Mouse (Mus musculus) limb, embryonic 13.5 days (tissue): ENCODE data around the gene Prpf8. TPM values are rescaled to one million over a fixed set of nuclear protein-coding genes. Genes with fewer than 3 reads are reported as not detected.

ENCODE experiments used
- ATAC-seq: fragments of 200-750 bp; cut with Nextera tagmentation; 2 replicates; pipeline ENCODE4 v1.8.0; 2017; ENCODE audit warnings: low read depth, moderate number of reproducible peaks, moderate TSS enrichment; ENCODE audit not compliant: low FRiP score
- H3K27ac ChIP-seq: fragments of 300-500 bp; sonication (generic); 2 replicates; pipeline ENCODE4 v1.5.1; 2015; ENCODE audit warnings: inconsistent platforms, mild to moderate bottlenecking, moderate library complexity
- H3K27me3 ChIP-seq: fragments of 300-500 bp; sonication (generic); 2 replicates; pipeline ENCODE4 v1.6.1; 2015; ENCODE audit warnings: mild to moderate bottlenecking, inconsistent platforms
- H3K36me3 ChIP-seq: fragments of 300-500 bp; sonication (generic); 2 replicates; pipeline ENCODE4 v1.6.1; 2015; ENCODE audit warnings: inconsistent platforms, mild to moderate bottlenecking, moderate library complexity
- H3K4me1 ChIP-seq: fragments of 300-500 bp; sonication (generic); 2 replicates; pipeline ENCODE4 v1.6.1; 2015; ENCODE audit warnings: inconsistent platforms
- H3K4me2 ChIP-seq: fragments of 300-500 bp; sonication (generic); replicated peaks from 2 replicates; pipeline ENCODE4 v1.6.1; 2015; ENCODE audit warnings: inconsistent platforms, mild to moderate bottlenecking, moderate library complexity
- H3K4me3 ChIP-seq: fragments of 300-500 bp; sonication (generic); 2 replicates; pipeline ENCODE4 v1.5.1; 2015; ENCODE audit warnings: moderate library complexity, mild to moderate bottlenecking, inconsistent platforms
- H3K9ac ChIP-seq: fragments of 300-500 bp; sonication (generic); 2 replicates; pipeline ENCODE4 v1.6.1; 2015; ENCODE audit warnings: mild to moderate bottlenecking, inconsistent platforms
- H3K9me3 ChIP-seq: fragments of 300-500 bp; sonication (generic); 2 replicates; pipeline ENCODE4 v1.6.1; 2016; ENCODE audit warnings: inconsistent platforms
- WGBS: fragments of 180-500 bp; shearing (Covaris S2); methylation state at CpG from one replicate; pipeline ENCODE4 v1.1.7; 2015; 5-methylcytosine and 5-hydroxymethylcytosine counted together
- polyA plus RNA-seq: library from polyadenylated mRNA; unstranded; fragments of >200 nt; fragmentation: Nextera tagmentation; extraction: Ambion mirVana; gene quantifications from 2 replicates; pipeline ENCODE4 v1.2.1, GENCODE M21; 2015

The Prpf8 gene
- polyA plus RNA-seq, 1 experiment from 2014 or later: 63.0 TPM

- H3K4me2 ChIP-seq: no peak overlapping the region
- H3K4me1 ChIP-seq: peaks cover 8% of the 10 kb centered on the region
- H3K27ac ChIP-seq: no peak overlapping the region
- no peaks in the 10 kb centered on the region for H3K27me3 ChIP-seq
- H3K4me3 ChIP-seq: no peak overlapping the region
- no peak overlapping the region for H3K9ac ChIP-seq
- no peak for ATAC-seq
- H3K36me3 ChIP-seq: no peaks in the 10 kb centered on the region
- 50% methylated on average over 11 of the region's 11 CpGs for WGBS
- no peaks in the 10 kb centered on the region for H3K9me3 ChIP-seq
Observed at GRCm38 (mm10) chr11:75537491-75538183, 51.0 kb downstream of the Prpf8 start.

- H3K27me3 ChIP-seq: no peaks in the 10 kb centered on the region
- H3K9me3 ChIP-seq: no peaks in the 10 kb centered on the region
- no peak overlapping the region for H3K9ac ChIP-seq
- H3K27ac ChIP-seq: no peak overlapping the region
- WGBS: 67% methylated on average over 9 of the region's 9 CpGs
- H3K4me1 ChIP-seq: peaks cover 7% of the 10 kb centered on the region
- H3K36me3 ChIP-seq: no peaks in the 10 kb centered on the region
- H3K4me2 ChIP-seq: no peak overlapping the region
- no peak overlapping the region for H3K4me3 ChIP-seq
- no peak for ATAC-seq
Observed at GRCm38 (mm10) chr11:75538184-75538969, 51.8 kb downstream of the Prpf8 start.

GRCm38 (mm10) chr11:75538970-75539299 is 52.3 kb downstream of the Prpf8 start:
- WGBS: 90% methylated on average over 13 of the region's 13 CpGs
- H3K27ac ChIP-seq: no peak overlapping the region
- no peaks in the 10 kb centered on the region for H3K36me3 ChIP-seq
- peaks cover 7% of the 10 kb centered on the region for H3K4me1 ChIP-seq
- H3K9me3 ChIP-seq: no peaks in the 10 kb centered on the region
- ATAC-seq: no peak
- no peak overlapping the region for H3K9ac ChIP-seq
- no peak overlapping the region for H3K4me3 ChIP-seq
- no peak overlapping the region for H3K4me2 ChIP-seq
- no peaks in the 10 kb centered on the region for H3K27me3 ChIP-seq

GRCm38 (mm10) chr11:75540209-75540608 is 53.6 kb downstream of the Prpf8 start:
- no peak overlapping the region for H3K27ac ChIP-seq
- no peak overlapping the region for H3K4me2 ChIP-seq
- WGBS: 74% methylated on average over 8 of the region's 8 CpGs
- no peaks in the 10 kb centered on the region for H3K27me3 ChIP-seq
- H3K36me3 ChIP-seq: no peaks in the 10 kb centered on the region
- H3K9ac ChIP-seq: no peak overlapping the region
- H3K4me3 ChIP-seq: no peak overlapping the region
- no peak for ATAC-seq
- H3K9me3 ChIP-seq: no peaks in the 10 kb centered on the region
- H3K4me1 ChIP-seq: peaks cover 7% of the 10 kb centered on the region

GRCm38 (mm10) chr11:75540710-75541581 is 54.3 kb downstream of the Prpf8 start:
- ATAC-seq: no peak
- 79% methylated on average over 19 of the region's 19 CpGs for WGBS
- H3K9ac ChIP-seq: no peak overlapping the region
- H3K27me3 ChIP-seq: no peaks in the 10 kb centered on the region
- H3K9me3 ChIP-seq: no peaks in the 10 kb centered on the region
- no peaks in the 10 kb centered on the region for H3K36me3 ChIP-seq
- H3K4me3 ChIP-seq: no peak overlapping the region
- no peak overlapping the region for H3K4me2 ChIP-seq
- H3K27ac ChIP-seq: no peak overlapping the region
- peaks cover 7% of the 10 kb centered on the region for H3K4me1 ChIP-seq

- H3K27ac ChIP-seq: no peak overlapping the region
- no peak for ATAC-seq
- peaks cover 5% of the 10 kb centered on the region for H3K4me1 ChIP-seq
- no peaks in the 10 kb centered on the region for H3K36me3 ChIP-seq
- no peak overlapping the region for H3K9ac ChIP-seq
- no peaks in the 10 kb centered on the region for H3K9me3 ChIP-seq
- H3K27me3 ChIP-seq: no peaks in the 10 kb centered on the region
- 86% methylated on average over 9 of the region's 9 CpGs for WGBS
- H3K4me3 ChIP-seq: no peak overlapping the region
- no peak overlapping the region for H3K4me2 ChIP-seq
Observed at GRCm38 (mm10) chr11:75544713-75545112, 58.1 kb downstream of the Prpf8 start.

- Histone ChIP-seq H3K9ac (no peak overlapping the region), H3K27me3 (no peaks in the 10 kb centered on the region)
- WGBS: 80% methylated on average over 4 of the region's 4 CpGs
Observed at GRCm38 (mm10) chr11:75546057-75546456, 59.4 kb downstream of the Prpf8 start.

GRCm38 (mm10) chr11:75549658-75550111 is 63.1 kb downstream of the Prpf8 start:
- no peak for ATAC-seq
- Histone ChIP-seq H3K4me1 (peaks cover 40% of the 10 kb centered on the region), H3K27ac (peak overlapping the region; percentile 10; the same call in 1 of the 2 replicates), H3K4me3 (no peak overlapping the region), H3K27me3 (no peaks in the 10 kb centered on the region), H3K4me2 (no peak overlapping the region), H3K9me3 (no peaks in the 10 kb centered on the region), H3K36me3 (no peaks in the 10 kb centered on the region), H3K9ac (no peak overlapping the region)
- WGBS: 37% methylated on average over 5 of the region's 5 CpGs

More at GRCm38 (mm10) chr11:75546057-75546456, 59.4 kb downstream of the Prpf8 start:
- Histone ChIP-seq H3K27ac (no peak overlapping the region), H3K4me1 (peaks cover 19% of the 10 kb centered on the region), H3K36me3 (no peaks in the 10 kb centered on the region), H3K9me3 (no peaks in the 10 kb centered on the region), H3K4me3 (no peak overlapping the region), H3K4me2 (no peak overlapping the region)
- no peak for ATAC-seq

- H3K27ac ChIP-seq: no peak overlapping the region
- no peaks in the 10 kb centered on the region for H3K9me3 ChIP-seq
- H3K9ac ChIP-seq: 0 out of 2 replicates have a peak overlapping the region, but pooled peaks have one; percentile 4
- H3K4me1 ChIP-seq: peaks cover 40% of the 10 kb centered on the region
- H3K4me2 ChIP-seq: no peak overlapping the region
- no peaks in the 10 kb centered on the region for H3K27me3 ChIP-seq
- H3K4me3 ChIP-seq: no peak overlapping the region
- WGBS: 64% methylated on average over 12 of the region's 12 CpGs
- no peaks in the 10 kb centered on the region for H3K36me3 ChIP-seq
- ATAC-seq: no peak
Observed at GRCm38 (mm10) chr11:75550200-75550946, 63.8 kb downstream of the Prpf8 start.

- Histone ChIP-seq H3K4me3 (no peak overlapping the region), H3K9me3 (no peaks in the 10 kb centered on the region), H3K27ac (peak overlapping the region; percentile 75; the same call in 1 of the 2 replicates), H3K27me3 (no peaks in the 10 kb centered on the region), H3K4me1 (peaks cover 40% of the 10 kb centered on the region), H3K36me3 (no peaks in the 10 kb centered on the region), H3K4me2 (no peak overlapping the region), H3K9ac (no peak overlapping the region)
- 81% methylated on average over 5 of the region's 5 CpGs for WGBS
- ATAC-seq: no peak
Observed at GRCm38 (mm10) chr11:75551321-75551720, 64.7 kb downstream of the Prpf8 start.

GRCm38 (mm10) chr11:75551961-75552441 is 65.4 kb downstream of the Prpf8 start:
- WGBS: 40% methylated on average over 9 of the region's 9 CpGs
- H3K27ac ChIP-seq: peak overlapping the region; percentile 75
- no peak overlapping the region for H3K4me2 ChIP-seq
- no peaks in the 10 kb centered on the region for H3K36me3 ChIP-seq
- no peak overlapping the region for H3K4me3 ChIP-seq
- peak overlapping the region; percentile 21; the same call in 1 of the 2 replicates for H3K9ac ChIP-seq
- H3K9me3 ChIP-seq: no peaks in the 10 kb centered on the region
- ATAC-seq: no peak
- no peaks in the 10 kb centered on the region for H3K27me3 ChIP-seq
- peaks cover 40% of the 10 kb centered on the region for H3K4me1 ChIP-seq
